Mouse (Mus musculus): ENCODE data around the gene Acvr2b. TPM values are rescaled to one million over a fixed set of nuclear protein-coding genes. Genes with fewer than 3 reads are reported as not detected.

Gene Acvr2b
- polyA plus RNA-seq, 1 experiment from 2014 or later, result 104 TPM

DNA sequence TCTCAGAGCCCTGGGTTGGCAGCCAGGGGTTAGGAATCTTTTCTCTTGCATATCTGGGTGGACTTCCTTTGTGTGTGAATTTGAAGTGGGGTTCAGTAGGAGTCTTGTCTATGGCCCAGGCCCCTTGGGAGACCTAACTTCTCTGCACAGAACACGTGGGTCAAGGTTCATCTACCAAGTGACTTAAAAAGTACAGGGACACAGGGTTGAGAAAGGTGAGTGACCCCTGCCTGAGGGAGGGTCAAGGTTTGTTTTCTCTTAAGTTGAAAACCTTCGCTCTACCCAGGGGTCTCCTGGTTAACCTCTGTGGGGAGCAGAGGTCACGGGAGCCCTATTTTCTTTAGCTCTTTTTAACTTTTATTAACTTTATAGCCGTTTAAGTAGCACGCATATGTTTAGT, 7.9 kb downstream of the Acvr2b start:
- no peak for ATAC-seq (ENCODE audit: low FRiP score)
- no peak overlapping the region for H3K4me2 ChIP-seq
- no peak overlapping the region for H3K27ac ChIP-seq
- H3K4me1 ChIP-seq, result peaks cover 32% of the 10 kb centered on the region
- no peaks in the 10 kb centered on the region for H3K27me3 ChIP-seq
- 84% methylated on average over 5 of the region's 5 CpGs for WGBS
- no peak overlapping the region for H3K4me3 ChIP-seq (replicated peaks)
- H3K9ac ChIP-seq, result no peak overlapping the region
- H3K9me3 ChIP-seq, result peaks cover 19% of the 10 kb centered on the region
- H3K36me3 ChIP-seq (replicated peaks), result peaks cover 66% of the 10 kb centered on the region

- no peak overlapping the region for H3K4me3 ChIP-seq (replicated peaks)
- H3K4me2 ChIP-seq, result no peak overlapping the region
- H3K4me1 ChIP-seq, result peaks cover 29% of the 10 kb centered on the region
- H3K9ac ChIP-seq, result no peak overlapping the region
- peak overlapping the region; percentile 42; the same call in 1 of the 2 replicates for H3K27ac ChIP-seq
- no peak for ATAC-seq (ENCODE audit: low FRiP score)
- H3K27me3 ChIP-seq, result no peaks in the 10 kb centered on the region
- H3K36me3 ChIP-seq (replicated peaks), result 0 out of 2 replicates have a peak, but pooled peaks cover 5% of the 10 kb centered on the region
- H3K9me3 ChIP-seq, result peaks cover 5% of the 10 kb centered on the region
- WGBS, result 90% methylated on average over 18 of the region's 18 CpGs
These were observed 16.1 kb downstream of the Acvr2b start for GRCm38 (mm10) chr9:119418025-119418424.

DNA sequence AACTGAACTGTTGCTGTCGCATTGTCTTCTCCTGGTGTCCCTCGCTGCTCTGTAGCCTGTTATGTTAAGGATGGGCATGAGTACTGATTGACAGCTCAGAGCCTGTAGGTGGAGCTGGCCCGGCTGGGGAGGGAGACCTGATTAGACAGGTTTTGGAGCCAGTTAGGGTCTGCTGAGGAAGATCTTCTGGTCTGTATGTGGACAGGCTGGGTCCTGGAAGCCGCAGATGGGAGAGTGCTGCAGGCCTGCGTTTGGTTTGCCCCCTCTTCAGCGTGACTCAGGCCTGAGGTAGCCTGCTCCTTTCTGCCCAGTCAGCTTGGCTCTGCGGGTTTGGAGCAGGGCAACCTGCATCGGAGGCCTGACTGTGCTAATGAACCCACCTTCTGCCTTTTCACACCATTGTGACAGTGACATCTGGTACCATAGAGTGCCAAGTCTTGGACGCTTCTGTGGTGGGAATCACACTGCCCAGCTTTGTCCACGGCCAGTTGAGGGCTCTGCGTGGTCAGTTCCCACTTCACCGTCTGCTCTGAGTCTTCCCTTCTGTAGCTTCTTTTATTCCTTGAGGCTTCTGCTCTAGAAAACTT, 18.0 kb downstream of the Acvr2b start:
- Histone ChIP-seq H3K4me1 (peaks cover 34% of the 10 kb centered on the region), H3K9ac (peak overlapping the region; percentile 25; the same call in 1 of the 2 replicates), H3K36me3 (replicated peaks) (0 out of 2 replicates have a peak, but pooled peaks cover 5% of the 10 kb centered on the region), H3K27ac (0 out of 2 replicates have a peak overlapping the region, but pooled peaks have one; percentile 19), H3K4me3 (replicated peaks) (no peak overlapping the region), H3K4me2 (no peak overlapping the region), H3K27me3 (no peaks in the 10 kb centered on the region), H3K9me3 (no peaks in the 10 kb centered on the region)
- WGBS, result 84% methylated on average over 12 of the region's 12 CpGs
- ATAC-seq (ENCODE audit: low FRiP score), result no peak

- H3K4me3 ChIP-seq (replicated peaks), result no peak overlapping the region
- WGBS, result 70% methylated on average over 7 of the region's 7 CpGs
- peaks cover 37% of the 10 kb centered on the region for H3K36me3 ChIP-seq (replicated peaks)
- 0 out of 2 replicates have a peak overlapping the region, but pooled peaks have one; percentile 21 for H3K9ac ChIP-seq
- 0 out of 2 replicates have a peak overlapping the region, but pooled peaks have one; percentile 25 for H3K27ac ChIP-seq
- H3K4me1 ChIP-seq, result peaks cover 34% of the 10 kb centered on the region
- no peaks in the 10 kb centered on the region for H3K9me3 ChIP-seq
- no peak for ATAC-seq (ENCODE audit: low FRiP score)
- H3K4me2 ChIP-seq, result no peak overlapping the region
- no peaks in the 10 kb centered on the region for H3K27me3 ChIP-seq
These were observed 23.5 kb downstream of the Acvr2b start for GRCm38 (mm10) chr9:119425217-119425975.

DNA sequence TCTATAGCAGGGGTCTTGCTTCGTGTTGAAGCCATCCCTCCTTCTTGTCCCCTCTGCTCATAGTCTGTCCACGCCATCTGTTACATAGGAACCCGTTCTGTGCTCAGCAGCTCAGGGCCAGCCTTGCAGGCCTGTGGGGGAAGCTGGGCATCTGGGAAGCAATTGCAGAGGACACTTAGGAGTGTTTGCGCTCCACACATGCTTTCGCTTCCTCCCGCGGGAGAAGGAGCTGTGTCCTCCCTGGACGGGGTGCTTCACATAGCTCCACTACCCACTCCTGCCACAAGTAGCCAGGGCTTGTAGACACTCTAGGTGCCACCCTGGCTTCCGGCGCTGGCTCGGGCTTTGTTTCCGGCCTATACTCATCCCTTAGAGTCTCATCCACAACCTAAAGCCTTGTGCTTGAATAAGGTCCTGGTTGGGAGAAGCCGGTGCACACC, 24.1 kb downstream of the Acvr2b start:
- H3K4me1 ChIP-seq, result peaks cover 29% of the 10 kb centered on the region
- H3K36me3 ChIP-seq (replicated peaks), result peaks cover 42% of the 10 kb centered on the region
- H3K9ac ChIP-seq, result no peak overlapping the region
- no peaks in the 10 kb centered on the region for H3K9me3 ChIP-seq
- no peak for ATAC-seq (ENCODE audit: low FRiP score)
- no peak overlapping the region for H3K4me3 ChIP-seq (replicated peaks)
- no peaks in the 10 kb centered on the region for H3K27me3 ChIP-seq
- no peak overlapping the region for H3K27ac ChIP-seq
- 90% methylated on average over 13 of the region's 13 CpGs for WGBS
- no peak overlapping the region for H3K4me2 ChIP-seq

DNA sequence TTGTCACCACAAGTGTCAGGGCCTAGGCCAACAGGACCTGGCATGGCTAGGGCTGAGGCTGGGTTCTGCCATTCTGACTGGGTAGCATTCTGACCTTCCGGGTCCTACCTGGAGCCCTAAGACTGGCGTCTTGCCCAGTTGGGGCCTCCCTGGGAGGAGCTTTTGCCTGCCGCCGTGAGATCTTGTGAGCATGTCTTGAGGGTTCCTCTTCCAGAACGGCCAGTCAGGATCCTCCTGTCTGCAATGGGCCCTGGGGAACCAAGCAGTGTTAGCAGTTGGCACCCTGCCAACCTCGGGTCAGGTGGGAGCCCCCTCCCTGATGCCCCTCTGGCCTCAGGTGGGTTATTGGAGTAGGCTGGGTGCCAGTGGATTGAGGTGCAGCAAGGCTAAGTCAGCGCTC, 24.6 kb downstream of the Acvr2b start:
- Histone ChIP-seq H3K36me3 (replicated peaks) (peaks cover 47% of the 10 kb centered on the region), H3K27ac (no peak overlapping the region), H3K9me3 (no peaks in the 10 kb centered on the region), H3K4me1 (peaks cover 29% of the 10 kb centered on the region), H3K27me3 (no peaks in the 10 kb centered on the region), H3K4me2 (no peak overlapping the region), H3K9ac (no peak overlapping the region), H3K4me3 (replicated peaks) (no peak overlapping the region)
- WGBS, result 84% methylated on average over 7 of the region's 7 CpGs
- ATAC-seq (ENCODE audit: low FRiP score), result no peak

DNA sequence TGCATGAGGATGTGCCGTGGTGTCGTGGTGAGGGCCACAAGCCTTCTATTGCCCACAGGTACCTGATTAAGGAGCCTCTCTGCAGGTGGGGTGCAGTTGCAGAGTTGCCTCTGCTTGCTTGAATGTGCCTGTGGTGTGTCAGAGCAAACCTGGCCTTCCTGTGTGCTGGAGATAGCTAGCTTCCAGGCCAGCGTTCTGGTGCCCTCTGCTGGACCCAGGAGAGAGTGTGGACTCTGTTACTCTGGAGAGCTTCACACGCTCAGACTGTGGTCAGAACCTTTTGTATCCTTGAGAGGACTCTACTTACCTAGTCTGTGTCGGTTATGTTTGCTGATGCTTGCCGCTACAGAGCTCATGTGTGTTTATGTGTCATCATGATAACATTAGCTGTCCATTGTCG, 28.4 kb downstream of the Acvr2b start:
- Histone ChIP-seq H3K4me1 (peaks cover 14% of the 10 kb centered on the region), H3K9me3 (no peaks in the 10 kb centered on the region), H3K36me3 (replicated peaks) (peaks cover 77% of the 10 kb centered on the region), H3K9ac (no peak overlapping the region), H3K4me2 (no peak overlapping the region), H3K27me3 (no peaks in the 10 kb centered on the region), H3K27ac (no peak overlapping the region), H3K4me3 (replicated peaks) (no peak overlapping the region)
- WGBS, result 47% methylated on average over 7 of the region's 7 CpGs
- ATAC-seq (ENCODE audit: low FRiP score), result peak; percentile 69; the same call in 1 of the 2 replicates

- ATAC-seq (ENCODE audit: low FRiP score), result no peak
- no peak overlapping the region for H3K4me3 ChIP-seq (replicated peaks)
- no peak overlapping the region for H3K4me2 ChIP-seq
- H3K27me3 ChIP-seq, result no peaks in the 10 kb centered on the region
- H3K36me3 ChIP-seq (replicated peaks), result peaks cover 94% of the 10 kb centered on the region
- no peak overlapping the region for H3K9ac ChIP-seq
- H3K27ac ChIP-seq, result no peak overlapping the region
- no peaks in the 10 kb centered on the region for H3K9me3 ChIP-seq
- no peaks in the 10 kb centered on the region for H3K4me1 ChIP-seq
- 94% methylated on average over 2 of the region's 2 CpGs for WGBS
These were observed 33.9 kb downstream of the Acvr2b start for GRCm38 (mm10) chr9:119435855-119436254.

GRCm38 (mm10) chr9:119438065-119438464, 36.1 kb downstream of the Acvr2b start:
- H3K36me3 ChIP-seq (replicated peaks), result peaks cover 77% of the 10 kb centered on the region
- ATAC-seq (ENCODE audit: low FRiP score), result no peak
- no peak overlapping the region for H3K9ac ChIP-seq
- H3K4me3 ChIP-seq (replicated peaks), result no peak overlapping the region
- no peak overlapping the region for H3K27ac ChIP-seq
- no peaks in the 10 kb centered on the region for H3K27me3 ChIP-seq
- 93% methylated on average over 12 of the region's 12 CpGs for WGBS
- no peak overlapping the region for H3K4me2 ChIP-seq
- H3K4me1 ChIP-seq, result no peaks in the 10 kb centered on the region
- H3K9me3 ChIP-seq, result no peaks in the 10 kb centered on the region

DNA sequence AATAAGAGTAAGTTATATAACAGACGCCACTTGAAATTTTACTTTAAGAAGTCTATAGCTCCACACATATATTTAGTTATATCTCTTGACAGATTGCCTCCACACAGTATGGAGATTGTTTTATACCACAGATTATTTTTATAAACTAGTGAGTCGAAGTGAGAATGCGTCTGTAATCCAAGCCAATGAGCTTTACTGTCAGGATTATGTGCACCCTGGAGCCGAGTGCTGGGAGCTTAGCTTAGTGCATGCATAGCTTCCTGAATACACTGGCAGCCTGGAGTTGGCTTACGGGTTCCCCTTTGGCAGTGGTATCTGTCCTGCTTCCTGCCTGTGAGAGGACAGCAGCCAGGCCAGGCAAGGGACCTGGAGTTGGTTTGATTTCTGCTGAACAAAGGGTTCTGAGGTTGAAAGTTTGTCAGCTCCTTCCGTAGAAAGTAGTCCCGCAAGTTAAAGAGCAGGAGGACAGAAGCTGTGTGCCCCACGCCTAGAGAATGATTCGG, 36.6 kb downstream of the Acvr2b start:
- ATAC-seq (ENCODE audit: low FRiP score), result no peak

GRCm38 (mm10) chr9:119444738-119445429, 43.0 kb downstream of the Acvr2b start, which contains the start of gene Exog:
Gene Exog, plus strand, starts transcription at chr9:119444943.
- no peaks in the 10 kb centered on the region for H3K9me3 ChIP-seq
- H3K4me1 ChIP-seq, result peaks cover 11% of the 10 kb centered on the region
- H3K9ac ChIP-seq, result peak within 1 kb of the TSS; percentile 95
- ATAC-seq (ENCODE audit: low FRiP score), result peak; percentile 96
- peak within 1 kb of the TSS; percentile 91 for H3K4me2 ChIP-seq
- peaks cover 45% of the 10 kb centered on the region for H3K36me3 ChIP-seq (replicated peaks)
- H3K27me3 ChIP-seq, result no peaks in the 10 kb centered on the region
- WGBS, result under 1% methylated on average over 52 of the region's 52 CpGs
- peak within 1 kb of the TSS; percentile 90 for H3K4me3 ChIP-seq (replicated peaks)
- H3K27ac ChIP-seq, result peak within 1 kb of the TSS; percentile 84

More for the DNA sequence above, 36.6 kb downstream of the Acvr2b start:
- H3K4me3 ChIP-seq (replicated peaks), result no peak overlapping the region
- no peak overlapping the region for H3K4me2 ChIP-seq
- no peak overlapping the region for H3K9ac ChIP-seq
- no peaks in the 10 kb centered on the region for H3K4me1 ChIP-seq
- peaks cover 73% of the 10 kb centered on the region for H3K36me3 ChIP-seq (replicated peaks)
- WGBS, result 93% methylated on average over 9 of the region's 9 CpGs
- no peaks in the 10 kb centered on the region for H3K9me3 ChIP-seq
- no peaks in the 10 kb centered on the region for H3K27me3 ChIP-seq
- H3K27ac ChIP-seq, result no peak overlapping the region

DNA sequence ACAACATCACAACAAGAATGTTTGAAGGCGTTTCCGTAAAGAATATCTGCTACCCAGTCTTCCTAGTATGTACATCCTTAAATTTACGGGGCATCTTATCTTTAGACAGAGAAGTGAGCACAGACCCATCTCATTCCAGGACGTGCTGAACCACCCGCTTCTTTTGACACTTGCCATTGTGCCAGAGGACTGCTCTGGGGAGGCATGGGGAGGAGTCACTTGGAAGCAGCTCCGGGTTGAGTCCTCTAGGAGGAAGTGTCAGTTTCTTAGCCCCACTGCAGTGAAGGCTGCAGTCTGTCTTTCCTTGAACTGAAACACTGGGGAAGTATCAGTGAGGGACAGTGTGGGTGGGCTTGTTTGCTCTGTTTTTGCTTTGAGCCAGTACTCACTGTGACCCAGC, 43.8 kb downstream of the Acvr2b start:
- Histone ChIP-seq H3K27ac (no peak overlapping the region), H3K4me3 (replicated peaks) (peak overlapping the region; percentile 90), H3K9me3 (no peaks in the 10 kb centered on the region), H3K4me2 (peak overlapping the region; percentile 91), H3K4me1 (peaks cover 11% of the 10 kb centered on the region), H3K27me3 (no peaks in the 10 kb centered on the region), H3K9ac (peak overlapping the region; percentile 95), H3K36me3 (replicated peaks) (peaks cover 46% of the 10 kb centered on the region)
- 41% methylated on average over 6 of the region's 6 CpGs for WGBS
- no peak for ATAC-seq (ENCODE audit: low FRiP score)
